9 mouse cellular contexts compared by ENCODE assay signal in genomic region chr2:14823816-14824348, GRCm38 (mm10).
DNase-seq lines count a peak whose midpoint lies in the region; ATAC-seq and TF ChIP-seq lines count a peak whose summit lies in the region.
"Had no signal": no experiment of that assay in that cellular context is flagged by ENCODE, and none has a peak within 500 bp of the region (broad histone marks: within the 10 kb centered on the region; RNA-seq: fewer than 3 reads in every experiment).

No protein-coding gene starts in this region.

- peak; percentile 49; the same call in 1 of the 2 replicates for TF ChIP-seq EP300 in lung, postnatal 0 days (IDR thresholded peaks at IDR 0.05)

- ATAC-seq in hindbrain, embryonic 14.5 days (ENCODE audit: low FRiP score) = peak; percentile 17; the same call in 1 of the 2 replicates
- ATAC-seq in lung, postnatal 0 days = peak; percentile 94

- no peaks in the 10 kb centered on the region for H3K4me1 ChIP-seq in hindbrain, embryonic 14.5 days (replicated peaks; ENCODE audit: control insufficient read depth, insufficient read depth, low read length)
- H3K4me1 ChIP-seq in hindbrain, embryonic 10.5 days (replicated peaks) = peaks cover 10% of the 10 kb centered on the region
- no peaks in the 10 kb centered on the region for H3K4me1 ChIP-seq in lung, postnatal 0 days (ENCODE audit: insufficient read depth, low read depth, low read length)

- no peak overlapping the region for H3K4me3 ChIP-seq in hindbrain, embryonic 14.5 days (replicated peaks; ENCODE audit: low read length)
- no peak overlapping the region for H3K4me3 ChIP-seq in hindbrain, embryonic 10.5 days
- no peak overlapping the region for H3K4me3 ChIP-seq in lung, postnatal 0 days (ENCODE audit: low read depth, low read length)
- H3K4me3 ChIP-seq: megakaryocyte, embryonic 14.5 days had no signal

- no peak overlapping the region for H3K9ac ChIP-seq in hindbrain, embryonic 14.5 days
- no peak overlapping the region for H3K9ac ChIP-seq in lung, postnatal 0 days (replicated peaks; ENCODE audit: low read depth)

- no peaks in the 10 kb centered on the region for H3K9me3 ChIP-seq in hindbrain, embryonic 14.5 days (ENCODE audit: control insufficient read depth, low read length)
- no peaks in the 10 kb centered on the region for H3K9me3 ChIP-seq in hindbrain, embryonic 10.5 days
- no peaks in the 10 kb centered on the region for H3K9me3 ChIP-seq in lung, postnatal 0 days (ENCODE audit: low read length)

- H3K27me3 ChIP-seq in hindbrain, embryonic 14.5 days (ENCODE audit: control insufficient read depth, insufficient read depth, low read length) = no peaks in the 10 kb centered on the region
- H3K27me3 ChIP-seq in hindbrain, embryonic 10.5 days (ENCODE audit: insufficient read depth, poor library complexity, severe bottlenecking) = no peaks in the 10 kb centered on the region
- no peaks in the 10 kb centered on the region for H3K27me3 ChIP-seq in lung, postnatal 0 days (replicated peaks; ENCODE audit: insufficient read depth, low read length)
- H3K27me3 ChIP-seq: megakaryocyte, embryonic 14.5 days had no signal

- no peak overlapping the region for H3K27ac ChIP-seq in hindbrain, embryonic 14.5 days
- no peak overlapping the region for H3K27ac ChIP-seq in hindbrain, embryonic 10.5 days
- peak overlapping the region; percentile 63; the same call in 1 of the 2 replicates for H3K27ac ChIP-seq in lung, postnatal 0 days (ENCODE audit: low read length)

- intact Hi-C loops in heart, postnatal 14 days (cut with DNase I) = no loop called here

- DNase-seq in hindbrain, embryonic 14.5 days (ENCODE audit: low spot score) = no peak
- no peak for DNase-seq in hindbrain, embryonic 10.5 days (ENCODE audit: low spot score)
- DNase-seq in fat pad, adult 2 months (ENCODE audit: extremely low read depth, low read depth, low spot score) = peak; percentile 16
- peak; percentile 26 to 63 for DNase-seq in heart, postnatal 14 days
- peak; percentile 92 for DNase-seq in lung, postnatal 0 days (ENCODE audit: low spot score)
- no peak for DNase-seq in left cerebral cortex, adult 18-20 months (ENCODE audit: low spot score in 2 of 2)
- DNase-seq in spleen, adult 12 weeks (ENCODE audit: low spot score) = no peak
- DNase-seq in cerebellum, adult 9-10 months = no peak

- no peak overlapping the region for H3K4me2 ChIP-seq in hindbrain, embryonic 14.5 days (replicated peaks)
- peak overlapping the region; percentile 33; the same call in 1 of the 2 replicates for H3K4me2 ChIP-seq in lung, postnatal 0 days (replicated peaks; ENCODE audit: low read depth, low read length)

- H3K36me3 ChIP-seq in hindbrain, embryonic 14.5 days (replicated peaks; ENCODE audit: control insufficient read depth, insufficient read depth) = no peaks in the 10 kb centered on the region
- H3K36me3 ChIP-seq in hindbrain, embryonic 10.5 days = no peaks in the 10 kb centered on the region
- no peaks in the 10 kb centered on the region for H3K36me3 ChIP-seq in lung, postnatal 0 days (ENCODE audit: insufficient read depth, low read length)

- WGBS in hindbrain, embryonic 14.5 days = 66% methylated on average over 11 of the region's 11 CpGs
- 64% methylated on average over 11 of the region's 11 CpGs for WGBS in hindbrain, embryonic 10.5 days
- WGBS in lung, postnatal 0 days = 14% methylated on average over 11 of the region's 11 CpGs

- no peak for TF ChIP-seq CTCF in lung, postnatal 0 days (IDR thresholded peaks at IDR 0.05)

Comparison
In these comparisons a context has a peak if more than half of its experiments do, and no peak if none do; other contexts are left out.
1. DNase-seq: peak in fat pad, adult 2 months (single experiment), heart, postnatal 14 days (2 of 2) and lung, postnatal 0 days (single experiment); none in hindbrain, embryonic 14.5 days (single experiment), hindbrain, embryonic 10.5 days (single experiment), left cerebral cortex, adult 18-20 months (0 of 2), spleen, adult 12 weeks (single experiment) and cerebellum, adult 9-10 months (single experiment).